Mouse (Mus musculus): ENCODE measurements around the gene Rnf113a2.

- no peak for TF ChIP-seq POLR2A (IDR thresholded peaks at IDR 0.05; ENCODE audit: control insufficient read depth, low read depth, low read length)
- no peak for TF ChIP-seq CTCF (IDR thresholded peaks at IDR 0.05; ENCODE audit: control insufficient read depth, insufficient read depth, insufficient replicate concordance, low read depth, low read length)
Observed at GRCm38 (mm10) chr12:84442526-84442925, 25.5 kb downstream of the Rnf113a2 start.
